Mouse (Mus musculus) forebrain, embryonic 11.5 days (tissue): ENCODE measurements around the gene Gja8. TPM values are rescaled to one million over a fixed set of nuclear protein-coding genes. Genes with fewer than 3 reads are reported as not detected.

Experiments used
- ATAC-seq: fragments of 200-750 bp; cut with Nextera tagmentation; replicated peaks from 2 replicates; pipeline ENCODE4 v1.8.0; 2017; ENCODE audit warnings: moderate TSS enrichment; ENCODE audit not compliant: low FRiP score
- DNase-seq: peaks from one replicate; pipeline ENCODE4 v3.0.0-alpha.2; 2017; ENCODE audit warnings: low spot score
- H3K27ac ChIP-seq: fragments of 300-500 bp; sonication (generic); 2 replicates; pipeline ENCODE4 v1.5.1; 2014; ENCODE audit warnings: low read depth, low read length
- H3K27me3 ChIP-seq: fragments of 300-500 bp; sonication (generic); 2 replicates; pipeline ENCODE4 v1.6.1; 2014; ENCODE audit warnings: mild to moderate bottlenecking, low read length, mixed read lengths; ENCODE audit not compliant: control insufficient read depth, insufficient read depth
- H3K36me3 ChIP-seq: fragments of 300-500 bp; sonication (generic); 2 replicates; pipeline ENCODE4 v1.6.1; 2014; ENCODE audit warnings: mild to moderate bottlenecking, low read length, moderate library complexity, mixed read lengths; ENCODE audit not compliant: control insufficient read depth, insufficient read depth
- H3K4me1 ChIP-seq: fragments of 300-500 bp; sonication (generic); replicated peaks from 2 replicates; pipeline ENCODE4 v1.6.1; 2014; ENCODE audit warnings: low read length, mixed read lengths; ENCODE audit not compliant: control insufficient read depth, insufficient read depth
- H3K4me2 ChIP-seq: fragments of 300-500 bp; sonication (generic); 2 replicates; pipeline ENCODE4 v1.6.1; 2014; ENCODE audit warnings: low read depth, mild to moderate bottlenecking, low read length, moderate library complexity, mixed read lengths; ENCODE audit not compliant: severe bottlenecking
- H3K4me3 ChIP-seq: fragments of 300-500 bp; sonication (generic); 2 replicates; pipeline ENCODE4 v1.5.1; 2014; ENCODE audit warnings: low read depth, low read length
- H3K9ac ChIP-seq: fragments of 300-500 bp; sonication (generic); 2 replicates; pipeline ENCODE4 v1.6.1; 2014; ENCODE audit warnings: low read length
- H3K9me3 ChIP-seq: fragments of 300-500 bp; sonication (generic); 2 replicates; pipeline ENCODE4 v1.6.1; 2016; ENCODE audit warnings: low read length, mixed read lengths; ENCODE audit not compliant: control insufficient read depth
- WGBS: fragments of 180-500 bp; shearing (Covaris S2); extraction: QIAGEN DNeasy Blood & Tissue Kit; methylation state at CpG from one replicate; pipeline ENCODE4 v1.1.7; 2014; 5-methylcytosine and 5-hydroxymethylcytosine counted together
- polyA plus RNA-seq: library from polyadenylated mRNA; unstranded; fragments of >200 nt; fragmentation: Nextera tagmentation; extraction: Ambion mirVana; gene quantifications from 2 replicates; pipeline ENCODE4 v1.2.1, GENCODE M21; 2014

Gja8 gene
- polyA plus RNA-seq, 1 experiment from 2014 or later = not detected

DNA sequence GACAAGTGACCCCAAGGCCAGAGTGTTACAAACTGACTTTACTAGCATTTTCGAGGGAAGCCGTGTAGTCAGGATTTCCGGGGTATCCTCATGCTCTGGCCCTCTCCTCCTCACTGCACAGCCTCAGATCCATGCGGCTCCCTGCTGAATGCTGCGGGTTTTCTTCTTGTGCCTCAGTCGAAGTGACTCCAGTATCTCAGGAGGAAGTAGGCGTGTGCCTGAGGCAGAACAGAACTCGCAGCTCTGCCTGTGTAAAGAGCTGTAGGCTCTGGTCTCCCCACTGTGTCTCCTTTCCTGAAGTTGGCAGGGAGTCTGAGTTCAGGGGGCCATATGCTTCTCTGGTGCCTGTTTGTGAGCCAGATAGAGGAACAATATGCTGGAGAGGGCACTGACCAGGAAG, 54.8 kb downstream of the Gja8 start:
- Histone ChIP-seq H3K9ac (no peak overlapping the region), H3K27ac (no peak overlapping the region), H3K4me1 (no peaks in the 10 kb centered on the region), H3K36me3 (no peaks in the 10 kb centered on the region; the same call in none of the 2 replicates), H3K4me2 (no peak overlapping the region), H3K4me3 (no peak overlapping the region), H3K27me3 (no peaks in the 10 kb centered on the region), H3K9me3 (no peaks in the 10 kb centered on the region)
- DNase-seq = no peak
- no peak for ATAC-seq
- 89% methylated on average over 8 of the region's 8 CpGs for WGBS

DNA sequence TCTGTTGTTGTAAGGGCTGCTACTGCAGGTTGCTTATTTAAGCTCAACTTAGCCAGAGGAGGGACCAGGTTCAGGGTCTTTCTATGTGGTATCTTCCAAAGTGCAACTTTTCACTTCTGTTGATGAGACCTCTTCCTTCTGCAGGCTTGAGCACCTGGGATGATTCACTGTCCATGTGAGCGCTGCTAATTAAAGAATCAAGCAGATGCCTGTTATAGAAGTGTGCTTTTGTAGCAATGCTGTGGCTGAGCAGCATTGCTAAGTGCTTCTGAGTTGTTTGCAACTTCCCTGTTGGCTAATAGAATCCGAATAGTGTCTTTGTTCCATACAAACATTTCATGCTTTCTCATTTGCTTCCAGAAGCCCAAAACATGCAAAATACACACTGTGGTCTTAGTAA, 55.5 kb downstream of the Gja8 start:
- Histone ChIP-seq H3K27ac (no peak overlapping the region), H3K9ac (no peak overlapping the region), H3K4me3 (no peak overlapping the region), H3K27me3 (no peaks in the 10 kb centered on the region), H3K36me3 (no peaks in the 10 kb centered on the region; the same call in none of the 2 replicates), H3K4me2 (no peak overlapping the region), H3K4me1 (no peaks in the 10 kb centered on the region), H3K9me3 (no peaks in the 10 kb centered on the region)
- 88% methylated on average over 2 of the region's 2 CpGs for WGBS
- DNase-seq (no peak), ATAC-seq (no peak)

DNA sequence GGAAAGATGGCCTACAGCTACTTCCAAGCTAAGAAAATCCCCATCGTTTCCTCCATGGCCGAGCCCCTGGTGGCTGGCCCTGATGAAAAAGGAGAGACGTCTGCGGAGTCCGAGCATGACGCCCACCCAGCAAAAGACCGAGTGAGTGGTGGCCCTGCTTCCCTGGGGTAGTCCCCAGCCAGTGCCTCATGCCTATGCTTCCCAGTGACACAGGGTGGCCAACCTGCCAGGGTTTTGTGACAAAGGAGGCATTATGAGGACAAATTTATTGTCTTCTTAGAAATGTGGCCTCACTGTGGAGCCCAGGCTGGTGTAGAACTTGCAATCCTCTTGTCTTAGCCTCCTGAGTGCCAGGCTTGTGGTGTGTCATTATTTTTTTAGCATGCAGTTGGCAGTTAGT, 56.7 kb downstream of the Gja8 start:
- H3K9ac ChIP-seq = no peak overlapping the region
- DNase-seq = no peak
- no peak for ATAC-seq
- H3K27me3 ChIP-seq = no peaks in the 10 kb centered on the region
- no peaks in the 10 kb centered on the region for H3K9me3 ChIP-seq
- H3K4me1 ChIP-seq = no peaks in the 10 kb centered on the region
- no peaks in the 10 kb centered on the region; the same call in none of the 2 replicates for H3K36me3 ChIP-seq
- no peak overlapping the region for H3K4me3 ChIP-seq
- H3K4me2 ChIP-seq = no peak overlapping the region
- no peak overlapping the region for H3K27ac ChIP-seq
- 92% methylated on average over 7 of the region's 7 CpGs for WGBS

DNA sequence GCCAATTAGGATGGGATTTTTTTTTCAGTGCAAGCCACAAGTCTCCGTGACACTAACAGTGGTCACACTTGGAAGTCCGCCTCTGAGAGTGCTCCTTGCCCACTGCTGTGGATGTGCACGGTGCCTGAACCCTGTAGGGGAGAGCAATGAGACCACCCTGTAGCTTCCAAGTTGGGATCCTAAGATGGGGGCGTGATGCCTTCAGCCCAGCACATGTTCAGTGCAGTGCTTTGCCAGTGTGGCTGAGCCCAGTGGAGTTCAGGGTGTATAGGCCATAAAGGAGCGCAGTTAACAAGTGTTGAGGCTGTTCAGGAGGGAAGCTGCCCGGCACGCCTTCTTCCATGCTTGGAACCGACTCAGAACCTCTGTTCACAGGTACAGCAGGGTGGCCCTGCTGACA, 57.3 kb downstream of the Gja8 start:
- no peaks in the 10 kb centered on the region for H3K9me3 ChIP-seq
- H3K27ac ChIP-seq = no peak overlapping the region
- H3K27me3 ChIP-seq = no peaks in the 10 kb centered on the region
- no peak overlapping the region for H3K4me3 ChIP-seq
- H3K4me2 ChIP-seq = no peak overlapping the region
- no peak for ATAC-seq
- no peak overlapping the region for H3K9ac ChIP-seq
- no peaks in the 10 kb centered on the region; the same call in none of the 2 replicates for H3K36me3 ChIP-seq
- 90% methylated on average over 8 of the region's 8 CpGs for WGBS
- DNase-seq = no peak
- no peaks in the 10 kb centered on the region for H3K4me1 ChIP-seq

DNA sequence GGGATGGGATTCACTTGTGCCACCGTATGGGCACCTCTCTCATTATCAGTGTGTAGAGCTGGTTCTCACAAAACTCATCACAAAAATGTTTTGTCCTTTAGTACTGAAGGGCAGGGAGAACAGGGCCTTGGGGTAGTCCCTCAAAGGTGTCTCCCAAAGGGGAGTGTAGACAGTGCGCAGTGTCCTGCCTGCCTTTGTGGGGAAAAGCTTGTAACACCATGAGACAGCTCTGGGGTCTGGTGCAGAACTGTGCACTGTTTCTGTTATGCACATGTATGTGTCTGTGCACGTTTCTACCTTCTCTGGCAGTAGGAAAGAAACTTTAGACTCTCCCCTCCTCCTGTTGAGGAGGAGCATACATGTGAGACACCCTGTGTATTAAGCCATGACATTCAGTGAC, 58.0 kb downstream of the Gja8 start:
- H3K4me3 ChIP-seq = no peak overlapping the region
- no peak overlapping the region for H3K27ac ChIP-seq
- WGBS = 92% methylated on average over 3 of the region's 3 CpGs
- no peaks in the 10 kb centered on the region for H3K4me1 ChIP-seq
- no peak for DNase-seq
- H3K9ac ChIP-seq = no peak overlapping the region
- H3K27me3 ChIP-seq = no peaks in the 10 kb centered on the region
- no peaks in the 10 kb centered on the region; the same call in 1 of the 2 replicates for H3K36me3 ChIP-seq
- ATAC-seq = no peak
- no peaks in the 10 kb centered on the region for H3K9me3 ChIP-seq
- no peak overlapping the region for H3K4me2 ChIP-seq

Other genes starting within 250 kb of the Gja8 start
- gene Pias3, start 229.6 kb downstream of the Gja8 start, polyA plus RNA-seq = 40.2 and 45.2 TPM in 2 replicates
- gene Nudt17, start 217.5 kb downstream of the Gja8 start, polyA plus RNA-seq = 11.8 and 12.8 TPM in 2 replicates
- 41.9 and 44.1 TPM in 2 replicates for gene Polr3c, start 198.4 kb downstream of the Gja8 start, polyA plus RNA-seq
- gene Rnf115, start 198.4 kb downstream of the Gja8 start, polyA plus RNA-seq = 84.8 and 95.3 TPM in 2 replicates
- not detected in 2 replicates for gene Pdzk1, start 96.7 kb downstream of the Gja8 start, polyA plus RNA-seq
- not detected in 2 replicates for gene Cd160, start 96.7 kb downstream of the Gja8 start, polyA plus RNA-seq
- gene Gja5, start 21.3 kb downstream of the Gja8 start, polyA plus RNA-seq = 2.5 TPM in 2 replicates
- gene Gpr89, start 20.7 kb downstream of the Gja8 start, polyA plus RNA-seq = 35.4 and 36.0 TPM in 2 replicates
- gene Acp6, start 232.8 kb upstream of the Gja8 start, polyA plus RNA-seq = 29.8 and 36.1 TPM in 2 replicates